Mouse (Mus musculus): Measurements from ENCODE around the gene Gab1. TPM values are rescaled to one million over a fixed set of nuclear protein-coding genes. Genes with fewer than 3 reads are reported as not detected.

Gene Gab1
- total RNA-seq, 2 experiments from 2014 or later = 1.8 to 2.4 TPM

DNA sequence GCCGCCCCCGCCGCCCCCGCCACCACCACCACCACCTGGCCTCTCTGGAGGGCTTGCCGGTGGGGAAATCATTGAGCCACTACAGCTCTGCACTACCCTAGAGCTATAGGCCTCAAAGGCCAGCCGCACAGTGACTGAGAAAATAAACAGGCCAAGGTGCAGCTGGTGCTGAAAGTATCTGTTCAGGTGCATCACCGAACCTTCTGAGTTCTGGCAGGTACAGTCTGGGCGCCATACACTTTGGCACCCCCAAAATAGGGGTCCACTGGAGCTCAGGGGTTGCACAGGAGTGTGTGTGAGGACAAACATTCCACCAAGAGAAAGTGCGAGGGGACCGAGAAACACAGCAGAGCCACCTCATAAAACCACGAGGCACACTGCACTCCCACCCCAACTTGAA is 31.7 kb downstream of the Gab1 start:
- ATAC-seq (replicated peaks; ENCODE audit: poor library complexity, severe bottlenecking) = no peak

DNA sequence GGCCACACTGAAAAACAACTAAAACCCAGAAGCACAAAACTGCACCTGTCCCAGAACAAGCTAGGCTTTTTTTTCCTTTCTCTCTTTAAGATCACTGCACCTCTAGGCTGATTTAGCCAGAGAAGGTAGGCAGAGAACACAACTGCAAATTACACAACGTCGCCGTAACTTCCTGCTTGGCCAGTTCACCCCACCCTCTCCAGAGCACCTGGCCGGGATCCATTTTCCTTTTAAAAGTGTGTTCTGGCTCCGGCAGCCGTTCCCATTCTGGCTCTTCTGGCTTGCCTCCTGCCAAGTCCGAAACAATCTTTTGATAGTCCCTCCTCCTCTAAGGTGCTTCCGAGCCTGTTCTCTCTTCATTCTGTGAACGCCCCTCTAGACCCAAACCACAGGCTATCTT is 32.4 kb downstream of the Gab1 start:
- 0 out of 2 replicates have a peak, but pooled peaks have one; percentile 37 for ATAC-seq (replicated peaks; ENCODE audit: poor library complexity, severe bottlenecking)

DNA sequence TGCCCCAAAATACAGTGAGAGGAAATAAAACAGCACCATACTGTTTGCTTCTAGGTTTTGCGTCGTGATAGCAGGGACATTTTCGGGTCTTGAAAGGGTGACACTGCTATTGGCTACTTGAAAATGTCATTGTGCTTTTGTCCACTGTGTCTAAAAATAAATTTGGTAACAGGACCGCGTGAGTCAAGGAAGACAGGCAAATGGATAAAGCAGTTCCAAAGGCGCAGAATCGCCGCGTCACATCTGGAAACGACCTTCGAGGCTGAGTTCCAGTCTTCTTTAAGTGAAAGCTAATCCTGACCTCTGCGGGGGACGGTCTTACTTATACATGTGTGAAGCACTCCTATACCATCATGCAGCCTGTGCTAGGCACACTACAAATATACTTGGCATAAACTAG is 35.0 kb downstream of the Gab1 start:
- ATAC-seq (replicated peaks; ENCODE audit: poor library complexity, severe bottlenecking) = no peak

DNA sequence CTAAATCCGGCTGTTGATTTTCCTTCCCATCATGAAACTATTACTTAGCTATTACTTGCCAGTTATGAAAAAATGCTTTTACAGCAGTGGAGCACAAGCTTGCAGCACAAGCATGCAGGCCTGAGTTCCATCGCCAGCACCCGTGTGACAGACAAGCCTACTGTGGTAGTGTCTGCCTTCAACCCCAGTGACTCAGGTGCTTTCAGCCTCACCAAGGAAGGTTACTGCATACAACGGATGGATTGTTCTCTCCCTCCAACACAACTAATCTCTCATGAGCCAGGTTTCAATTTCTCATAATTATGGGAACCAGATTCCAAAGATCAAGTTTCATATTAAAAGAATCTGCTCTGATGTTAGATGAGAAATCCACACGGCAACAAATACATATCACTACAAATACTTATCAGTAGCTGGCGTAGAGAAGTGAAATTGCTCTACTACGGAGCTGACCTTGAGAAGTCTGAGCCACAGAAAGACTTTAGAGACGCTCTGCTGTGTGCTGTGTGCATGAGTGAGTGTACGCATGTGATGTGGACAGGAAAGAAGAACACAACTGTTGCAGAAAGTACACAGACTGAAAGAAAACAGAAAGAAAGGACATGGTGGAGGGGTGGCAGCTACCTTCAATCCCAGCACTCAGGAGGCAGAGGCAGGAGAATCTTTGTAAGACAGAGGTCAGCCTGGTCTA is 36.4 kb downstream of the Gab1 start:
- no peak for ATAC-seq (replicated peaks; ENCODE audit: poor library complexity, severe bottlenecking)

GRCm38 (mm10) chr8:80842514-80842913 is 37.8 kb downstream of the Gab1 start:
- ATAC-seq (replicated peaks; ENCODE audit: poor library complexity, severe bottlenecking) = no peak

DNA sequence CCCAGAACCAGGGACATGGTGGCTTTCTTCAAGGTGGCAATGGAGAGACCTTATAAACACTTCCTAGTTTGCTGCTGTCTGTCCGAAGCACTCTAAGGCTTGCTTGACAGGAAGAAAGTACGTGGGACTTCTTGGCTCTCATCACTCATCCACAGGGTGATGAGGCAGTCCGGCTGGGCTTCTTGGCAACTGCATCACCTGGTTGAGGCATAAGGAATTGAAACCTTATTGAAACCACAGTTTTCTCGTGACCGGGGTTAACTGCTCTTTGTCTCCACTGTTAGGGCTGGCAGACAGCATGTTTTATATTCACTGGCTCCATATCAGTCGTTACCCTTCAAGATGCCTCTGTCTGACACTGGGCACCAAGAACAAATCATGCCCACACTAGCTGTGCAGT is 40.2 kb downstream of the Gab1 start:
- ATAC-seq (replicated peaks; ENCODE audit: poor library complexity, severe bottlenecking) = 0 out of 2 replicates have a peak, but pooled peaks have one; percentile 5

GRCm38 (mm10) chr8:80838199-80838598 is 42.1 kb downstream of the Gab1 start:
- no peak for ATAC-seq (replicated peaks; ENCODE audit: poor library complexity, severe bottlenecking)

DNA sequence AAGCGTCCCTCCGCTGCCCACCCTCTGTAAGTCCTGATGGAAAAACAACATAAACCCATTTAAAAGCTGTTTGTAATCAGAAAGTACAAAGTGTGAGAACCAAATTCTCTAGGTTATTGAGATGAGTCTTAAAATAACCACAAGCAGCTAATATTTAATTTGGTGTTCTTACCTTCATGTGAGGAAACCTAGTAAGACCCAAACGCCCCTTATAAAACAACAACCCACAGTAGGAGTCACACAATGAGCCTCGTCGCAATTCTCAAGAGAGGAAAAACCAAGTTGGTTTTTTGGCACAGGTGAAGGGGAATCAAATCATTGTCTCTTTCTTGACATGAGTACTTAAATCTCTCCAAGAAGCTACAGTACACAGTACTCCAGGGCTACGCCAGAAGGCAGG is 44.9 kb downstream of the Gab1 start:
- no peak for ATAC-seq (replicated peaks; ENCODE audit: poor library complexity, severe bottlenecking)

- ATAC-seq (replicated peaks; ENCODE audit: poor library complexity, severe bottlenecking) = no peak
These were observed 45.9 kb downstream of the Gab1 start for GRCm38 (mm10) chr8:80834443-80834842.

GRCm38 (mm10) chr8:80832534-80832933 is 47.8 kb downstream of the Gab1 start:
- ATAC-seq (replicated peaks; ENCODE audit: poor library complexity, severe bottlenecking) = no peak

DNA sequence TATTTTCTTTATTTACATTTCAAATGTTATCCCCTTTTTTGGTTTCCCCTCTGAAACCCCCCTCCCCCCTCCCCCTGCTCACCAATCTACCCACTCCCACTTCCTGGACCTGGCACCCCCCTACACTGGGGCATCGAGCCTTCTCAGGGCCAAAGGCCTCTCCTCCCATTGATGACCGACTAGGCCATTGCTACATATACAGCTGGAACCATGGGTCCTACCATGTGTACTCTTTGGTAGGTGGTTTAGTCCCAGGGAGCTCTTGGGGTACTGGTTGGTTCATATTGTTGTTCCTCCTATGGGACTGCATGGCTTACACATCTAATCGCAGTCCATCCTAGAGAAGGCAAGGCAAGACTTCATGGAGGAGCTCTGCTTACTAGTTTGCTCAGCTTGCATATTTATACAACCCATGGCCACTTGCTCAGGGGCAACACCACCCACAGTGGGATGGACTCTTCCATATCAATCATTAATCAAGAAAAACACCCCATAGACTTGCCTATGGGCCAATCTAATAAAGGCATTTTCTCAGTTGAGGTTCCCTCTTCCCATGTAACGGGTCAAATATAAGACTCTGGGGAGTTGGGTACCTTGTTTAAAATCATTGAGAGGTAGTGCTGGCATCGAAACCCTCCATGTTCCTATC is 48.3 kb downstream of the Gab1 start:
- no peak for ATAC-seq (replicated peaks; ENCODE audit: poor library complexity, severe bottlenecking)

DNA sequence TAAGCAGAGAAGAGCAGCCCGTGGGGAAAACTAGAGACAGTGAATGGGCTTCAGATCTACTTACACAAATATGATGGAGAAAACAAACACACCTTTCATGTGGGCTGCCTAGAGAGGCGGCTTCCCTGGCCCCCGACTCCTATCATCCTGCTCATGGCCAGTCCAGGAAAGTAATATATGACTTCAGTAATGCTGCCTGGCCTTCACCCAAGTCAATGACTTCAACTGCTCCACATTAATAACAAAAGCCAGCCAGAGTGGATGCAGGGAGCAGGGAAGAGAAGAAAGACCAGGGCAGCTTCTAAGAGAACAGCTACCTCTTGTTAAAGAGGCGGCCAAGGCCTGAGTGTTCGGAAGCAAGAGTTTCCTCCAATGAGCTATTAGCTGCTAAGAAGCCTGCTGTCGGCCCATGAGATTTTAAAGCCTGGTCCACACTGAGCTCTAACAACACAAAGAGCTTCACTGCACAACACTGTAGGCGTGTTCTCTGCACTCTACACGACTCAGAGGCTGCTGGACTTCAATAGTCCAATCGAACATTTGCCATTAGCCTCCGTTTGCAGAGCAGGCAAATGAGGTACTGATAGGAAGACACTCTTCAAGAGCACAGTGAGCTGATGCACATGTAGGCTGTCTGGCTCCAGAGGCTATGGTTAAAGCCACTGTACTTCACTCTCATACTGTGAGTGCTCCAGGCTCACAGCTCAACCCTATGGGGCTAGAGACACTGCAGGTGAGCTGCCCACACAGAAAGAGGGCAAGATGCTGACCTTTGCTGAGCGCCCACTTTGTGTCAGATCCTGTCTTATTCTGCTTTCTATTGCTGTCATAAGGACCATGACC is 49.4 kb downstream of the Gab1 start:
- ATAC-seq (replicated peaks; ENCODE audit: poor library complexity, severe bottlenecking) = no peak

- ATAC-seq (replicated peaks; ENCODE audit: poor library complexity, severe bottlenecking) = no peak
These were observed 50.2 kb downstream of the Gab1 start for GRCm38 (mm10) chr8:80830141-80830540.

DNA sequence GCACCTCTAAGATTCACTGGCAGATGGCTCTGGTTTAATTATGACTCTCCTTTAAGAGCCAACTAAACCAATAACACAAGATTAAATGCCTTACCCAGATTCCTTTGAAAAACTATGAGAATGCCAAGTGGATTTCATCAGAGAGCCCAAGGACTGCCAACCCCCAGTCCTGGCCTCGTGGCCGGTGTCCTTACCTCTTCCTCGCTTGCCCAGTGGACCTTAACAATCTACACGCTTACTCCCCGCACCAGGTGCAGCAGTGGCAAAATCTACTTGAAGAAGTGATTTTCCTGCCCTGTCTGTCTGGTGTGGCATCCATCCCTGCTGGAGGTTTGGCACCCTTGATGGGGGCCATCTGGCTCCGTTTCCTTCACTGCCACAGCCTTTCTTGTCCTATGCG is 53.3 kb downstream of the Gab1 start:
- no peak for ATAC-seq (replicated peaks; ENCODE audit: poor library complexity, severe bottlenecking)

DNA sequence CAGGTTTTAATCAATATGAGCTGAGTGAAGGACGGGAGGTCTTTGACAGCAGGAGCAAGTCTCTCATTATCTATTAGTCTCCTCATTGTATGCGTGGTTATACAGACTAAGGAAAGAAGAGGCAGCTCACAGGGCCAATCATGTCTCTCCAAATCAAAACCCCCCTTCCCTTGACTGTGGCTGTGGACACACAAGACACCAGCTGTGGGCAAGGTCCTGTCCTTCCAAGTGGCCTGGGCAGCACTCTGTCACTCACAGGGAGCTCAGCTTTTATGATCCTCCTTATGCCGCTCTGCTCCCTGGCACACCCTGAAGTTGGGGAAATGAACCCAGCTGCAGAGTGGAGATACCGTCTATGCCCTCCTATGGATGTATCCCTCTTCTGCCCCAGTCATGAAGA is 55.2 kb downstream of the Gab1 start:
- no peak for ATAC-seq (replicated peaks; ENCODE audit: poor library complexity, severe bottlenecking)

GRCm38 (mm10) chr8:80824426-80824825 is 55.9 kb downstream of the Gab1 start:
- ATAC-seq (replicated peaks; ENCODE audit: poor library complexity, severe bottlenecking) = no peak

- ATAC-seq (replicated peaks; ENCODE audit: poor library complexity, severe bottlenecking) = no peak
These were observed 57.1 kb downstream of the Gab1 start for GRCm38 (mm10) chr8:80823250-80823649.

DNA sequence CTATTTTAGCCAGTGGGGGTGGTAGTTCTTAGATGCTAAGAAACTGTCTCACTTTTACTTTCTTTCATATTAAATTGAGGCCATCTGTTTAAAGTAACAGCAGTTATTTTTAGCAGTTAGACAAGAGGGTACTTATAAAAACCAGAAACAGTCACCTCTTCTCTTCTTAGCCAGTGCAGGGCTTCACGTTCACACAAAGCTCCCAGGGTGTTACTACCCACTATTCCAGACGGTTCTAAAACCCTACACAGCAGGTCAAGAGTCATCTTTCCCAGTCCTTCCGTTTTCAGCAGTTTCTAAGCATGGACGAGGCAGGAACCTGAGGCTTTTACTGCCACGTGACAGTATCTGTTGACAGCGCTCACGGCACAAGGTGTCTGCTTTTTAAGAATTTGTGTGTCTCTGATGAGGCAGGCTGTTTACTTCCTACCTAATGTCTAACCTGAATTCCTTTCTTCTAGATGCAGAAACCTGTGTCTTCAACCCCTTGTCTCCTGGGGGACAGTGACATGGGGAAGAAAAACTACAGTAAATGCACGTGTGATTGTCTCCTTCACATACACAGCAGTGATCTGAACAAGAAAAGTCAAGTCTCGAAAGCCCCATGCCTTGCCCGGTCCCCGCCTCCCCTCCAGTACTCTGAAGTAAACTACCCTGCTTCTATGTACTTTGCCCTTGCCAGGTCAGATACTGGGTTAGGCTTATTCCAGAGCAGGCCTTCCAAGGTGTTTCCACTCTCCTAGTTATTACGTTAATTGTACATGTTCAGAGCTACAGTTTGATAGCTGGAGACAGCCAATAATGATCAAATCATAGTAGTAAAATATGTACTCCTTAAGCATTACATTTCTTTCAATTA is 58.7 kb downstream of the Gab1 start:
- no peak for ATAC-seq (replicated peaks; ENCODE audit: poor library complexity, severe bottlenecking)

- no peak for ATAC-seq (replicated peaks; ENCODE audit: poor library complexity, severe bottlenecking)
These were observed 61.3 kb downstream of the Gab1 start for GRCm38 (mm10) chr8:80818978-80819377.

- peak; percentile 30; the same call in 1 of the 2 replicates for ATAC-seq (replicated peaks; ENCODE audit: poor library complexity, severe bottlenecking)
These were observed 63.3 kb downstream of the Gab1 start for GRCm38 (mm10) chr8:80817065-80817464.

Measured in granulocyte monocyte progenitor cell, adult 5-6 weeks (primary cell).